Mouse (Mus musculus): ENCODE measurements around the gene Map2k6. TPM values are rescaled to one million over a fixed set of nuclear protein-coding genes. Genes with fewer than 3 reads are reported as not detected.
A peak's percentile ranks its signal among the peaks of the same experiment; 100 is the strongest.

Map2k6 gene
- polyA plus RNA-seq, 1 experiment from 2014 or later = 46.9 TPM

GRCm38 (mm10) chr11:110471362-110471761 lies 72.4 kb downstream of the Map2k6 start:
- Histone ChIP-seq H3K4me2 (ENCODE audit: low read length) (no peak overlapping the region), H3K27ac (ENCODE audit: low read depth, low read length) (no peak overlapping the region), H3K9ac (ENCODE audit: low read length) (no peak overlapping the region), H3K27me3 (replicated peaks; ENCODE audit: control insufficient read depth, insufficient read depth, low read length) (no peaks in the 10 kb centered on the region), H3K4me1 (ENCODE audit: control insufficient read depth, insufficient read depth, low read length) (peaks cover under 1% of the 10 kb centered on the region; the same call in 1 of the 2 replicates), H3K9me3 (replicated peaks; ENCODE audit: control insufficient read depth, low read length) (no peaks in the 10 kb centered on the region), H3K4me3 (ENCODE audit: low read depth, low read length) (no peak overlapping the region), H3K36me3 (ENCODE audit: control insufficient read depth, insufficient read depth, low read length) (no peaks in the 10 kb centered on the region)
- WGBS = 77% methylated on average over 2 of the region's 2 CpGs
- DNase-seq (ENCODE audit: low spot score) = no peak
- no peak for ATAC-seq

- Histone ChIP-seq H3K4me1 (ENCODE audit: control insufficient read depth, insufficient read depth, low read length) (peaks cover 4% of the 10 kb centered on the region; the same call in 1 of the 2 replicates), H3K36me3 (ENCODE audit: control insufficient read depth, insufficient read depth, low read length) (no peaks in the 10 kb centered on the region), H3K27ac (ENCODE audit: low read depth, low read length) (no peak overlapping the region), H3K4me3 (ENCODE audit: low read depth, low read length) (no peak overlapping the region), H3K27me3 (replicated peaks; ENCODE audit: control insufficient read depth, insufficient read depth, low read length) (no peaks in the 10 kb centered on the region), H3K4me2 (ENCODE audit: low read length) (no peak overlapping the region), H3K9me3 (replicated peaks; ENCODE audit: control insufficient read depth, low read length) (no peaks in the 10 kb centered on the region), H3K9ac (ENCODE audit: low read length) (no peak overlapping the region)
- no peak for DNase-seq (ENCODE audit: low spot score)
- ATAC-seq = no peak
- WGBS = 89% methylated on average over 5 of the region's 5 CpGs
Measured at GRCm38 (mm10) chr11:110472078-110472477, 73.2 kb downstream of the Map2k6 start.

GRCm38 (mm10) chr11:110473495-110473894 lies 74.6 kb downstream of the Map2k6 start:
- WGBS = 95% methylated on average over 16 of the region's 16 CpGs
- DNase-seq (ENCODE audit: low spot score) (no peak), ATAC-seq (no peak)
- Histone ChIP-seq H3K4me1 (ENCODE audit: control insufficient read depth, insufficient read depth, low read length) (peaks cover 14% of the 10 kb centered on the region), H3K9me3 (replicated peaks; ENCODE audit: control insufficient read depth, low read length) (no peaks in the 10 kb centered on the region), H3K27me3 (replicated peaks; ENCODE audit: control insufficient read depth, insufficient read depth, low read length) (no peaks in the 10 kb centered on the region), H3K36me3 (ENCODE audit: control insufficient read depth, insufficient read depth, low read length) (no peaks in the 10 kb centered on the region), H3K27ac (ENCODE audit: low read depth, low read length) (no peak overlapping the region), H3K4me3 (ENCODE audit: low read depth, low read length) (no peak overlapping the region), H3K9ac (ENCODE audit: low read length) (no peak overlapping the region), H3K4me2 (ENCODE audit: low read length) (no peak overlapping the region)

GRCm38 (mm10) chr11:110476361-110477151 lies 77.6 kb downstream of the Map2k6 start:
- no peak overlapping the region for H3K4me3 ChIP-seq (ENCODE audit: low read depth, low read length)
- no peaks in the 10 kb centered on the region for H3K9me3 ChIP-seq (replicated peaks; ENCODE audit: control insufficient read depth, low read length)
- peaks cover 37% of the 10 kb centered on the region for H3K4me1 ChIP-seq (ENCODE audit: control insufficient read depth, insufficient read depth, low read length)
- 49% methylated on average over 5 of the region's 5 CpGs for WGBS
- H3K9ac ChIP-seq (ENCODE audit: low read length) = no peak overlapping the region
- H3K36me3 ChIP-seq (ENCODE audit: control insufficient read depth, insufficient read depth, low read length) = no peaks in the 10 kb centered on the region
- H3K4me2 ChIP-seq (ENCODE audit: low read length) = no peak overlapping the region
- ATAC-seq (no peak), DNase-seq (ENCODE audit: low spot score) (no peak)
- no peaks in the 10 kb centered on the region for H3K27me3 ChIP-seq (replicated peaks; ENCODE audit: control insufficient read depth, insufficient read depth, low read length)
- no peak overlapping the region for H3K27ac ChIP-seq (ENCODE audit: low read depth, low read length)

GRCm38 (mm10) chr11:110477961-110478869 lies 79.3 kb downstream of the Map2k6 start:
- 10% methylated on average over 18 of the region's 18 CpGs for WGBS
- Histone ChIP-seq H3K4me3 (ENCODE audit: low read depth, low read length) (no peak overlapping the region), H3K9me3 (replicated peaks; ENCODE audit: control insufficient read depth, low read length) (no peaks in the 10 kb centered on the region), H3K4me2 (ENCODE audit: low read length) (peak overlapping the region; percentile 28), H3K27me3 (replicated peaks; ENCODE audit: control insufficient read depth, insufficient read depth, low read length) (no peaks in the 10 kb centered on the region), H3K9ac (ENCODE audit: low read length) (0 out of 2 replicates have a peak overlapping the region, but pooled peaks have one; percentile 8), H3K27ac (ENCODE audit: low read depth, low read length) (peak overlapping the region; percentile 84), H3K4me1 (ENCODE audit: control insufficient read depth, insufficient read depth, low read length) (peaks cover 38% of the 10 kb centered on the region), H3K36me3 (ENCODE audit: control insufficient read depth, insufficient read depth, low read length) (no peaks in the 10 kb centered on the region)
- peak; percentile 77 for DNase-seq (ENCODE audit: low spot score)
- ATAC-seq = peak; percentile 63

- Histone ChIP-seq H3K27me3 (replicated peaks; ENCODE audit: control insufficient read depth, insufficient read depth, low read length) (no peaks in the 10 kb centered on the region), H3K4me2 (ENCODE audit: low read length) (peak overlapping the region; percentile 46), H3K9me3 (replicated peaks; ENCODE audit: control insufficient read depth, low read length) (no peaks in the 10 kb centered on the region), H3K4me3 (ENCODE audit: low read depth, low read length) (peak overlapping the region; percentile 15; the same call in 1 of the 2 replicates), H3K4me1 (ENCODE audit: control insufficient read depth, insufficient read depth, low read length) (peaks cover 38% of the 10 kb centered on the region), H3K36me3 (ENCODE audit: control insufficient read depth, insufficient read depth, low read length) (no peaks in the 10 kb centered on the region), H3K27ac (ENCODE audit: low read depth, low read length) (peak overlapping the region; percentile 79), H3K9ac (ENCODE audit: low read length) (peak overlapping the region; percentile 47)
- WGBS = 0% methylated on average over 5 of the region's 6 CpGs
- peak; percentile 86 for ATAC-seq
- peak; percentile 93 for DNase-seq (ENCODE audit: low spot score)
Measured at GRCm38 (mm10) chr11:110478978-110479384, 80.1 kb downstream of the Map2k6 start.

- DNase-seq (ENCODE audit: low spot score) (no peak), ATAC-seq (no peak)
- Histone ChIP-seq H3K36me3 (ENCODE audit: control insufficient read depth, insufficient read depth, low read length) (no peaks in the 10 kb centered on the region), H3K9me3 (replicated peaks; ENCODE audit: control insufficient read depth, low read length) (no peaks in the 10 kb centered on the region), H3K4me3 (ENCODE audit: low read depth, low read length) (no peak overlapping the region), H3K27me3 (replicated peaks; ENCODE audit: control insufficient read depth, insufficient read depth, low read length) (no peaks in the 10 kb centered on the region), H3K4me2 (ENCODE audit: low read length) (peak overlapping the region; percentile 46; the same call in 1 of the 2 replicates), H3K9ac (ENCODE audit: low read length) (no peak overlapping the region), H3K27ac (ENCODE audit: low read depth, low read length) (no peak overlapping the region), H3K4me1 (ENCODE audit: control insufficient read depth, insufficient read depth, low read length) (peaks cover 37% of the 10 kb centered on the region)
- WGBS = 57% methylated on average over 2 of the region's 2 CpGs
Measured at GRCm38 (mm10) chr11:110481406-110481805, 82.5 kb downstream of the Map2k6 start.

GRCm38 (mm10) chr11:110482176-110482575 lies 83.3 kb downstream of the Map2k6 start:
- no peaks in the 10 kb centered on the region for H3K36me3 ChIP-seq (ENCODE audit: control insufficient read depth, insufficient read depth, low read length)
- H3K27ac ChIP-seq (ENCODE audit: low read depth, low read length) = no peak overlapping the region
- no peaks in the 10 kb centered on the region for H3K9me3 ChIP-seq (replicated peaks; ENCODE audit: control insufficient read depth, low read length)
- H3K4me1 ChIP-seq (ENCODE audit: control insufficient read depth, insufficient read depth, low read length) = peaks cover 34% of the 10 kb centered on the region
- no peak for ATAC-seq
- no peaks in the 10 kb centered on the region for H3K27me3 ChIP-seq (replicated peaks; ENCODE audit: control insufficient read depth, insufficient read depth, low read length)
- no peak overlapping the region for H3K4me2 ChIP-seq (ENCODE audit: low read length)
- H3K4me3 ChIP-seq (ENCODE audit: low read depth, low read length) = no peak overlapping the region
- no peak overlapping the region for H3K9ac ChIP-seq (ENCODE audit: low read length)
- WGBS = 85% methylated on average over 8 of the region's 8 CpGs
- DNase-seq (ENCODE audit: low spot score) = no peak

Data from forebrain, embryonic 14.5 days (tissue).